Mouse (Mus musculus): ENCODE measurements around the gene Zfand2a.
A peak's percentile ranks its signal among the peaks of the same experiment; 100 is the strongest.

The Zfand2a gene

DNA sequence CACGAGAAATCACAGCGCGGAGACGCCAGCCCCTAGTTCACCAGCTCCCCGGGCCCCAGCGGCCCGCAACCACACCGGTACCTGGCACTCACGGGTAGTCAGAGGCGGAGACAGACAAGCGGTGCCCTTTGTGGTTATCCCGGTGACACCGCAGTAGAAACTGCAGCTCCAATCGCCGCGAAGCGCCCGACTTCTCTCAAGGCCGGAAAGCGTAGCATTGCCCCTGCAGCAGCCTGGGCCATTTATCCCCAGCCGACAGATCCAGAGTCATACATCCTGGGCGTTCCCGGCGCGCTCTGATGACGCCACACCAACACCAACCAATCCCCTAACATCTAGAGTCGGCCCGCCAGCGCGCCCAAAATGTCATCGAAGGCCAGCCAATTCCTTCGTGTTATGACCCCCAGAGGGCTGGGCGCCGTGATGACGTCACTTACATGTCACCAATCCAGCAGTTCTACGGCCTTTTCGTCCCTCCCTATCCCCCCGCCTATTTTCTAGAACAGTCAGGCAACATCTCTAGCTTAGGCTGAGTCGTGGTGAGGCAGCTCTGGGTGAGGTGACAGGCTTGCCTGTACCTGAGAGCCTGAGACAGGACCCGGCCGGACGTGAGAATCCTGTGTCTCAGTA is at the start of gene Zfand2a:
Gene Zfand2a (minus strand): TSS at position 365 of the 630 bp plus-strand sequence.
- DNase-seq (ENCODE audit: low read depth, low spot score), result peak; percentile 100

GRCm38 (mm10) chr5:139528851-139529250 is 44.5 kb upstream of the Zfand2a start:
- no peak for DNase-seq (ENCODE audit: low read depth, low spot score)

DNA sequence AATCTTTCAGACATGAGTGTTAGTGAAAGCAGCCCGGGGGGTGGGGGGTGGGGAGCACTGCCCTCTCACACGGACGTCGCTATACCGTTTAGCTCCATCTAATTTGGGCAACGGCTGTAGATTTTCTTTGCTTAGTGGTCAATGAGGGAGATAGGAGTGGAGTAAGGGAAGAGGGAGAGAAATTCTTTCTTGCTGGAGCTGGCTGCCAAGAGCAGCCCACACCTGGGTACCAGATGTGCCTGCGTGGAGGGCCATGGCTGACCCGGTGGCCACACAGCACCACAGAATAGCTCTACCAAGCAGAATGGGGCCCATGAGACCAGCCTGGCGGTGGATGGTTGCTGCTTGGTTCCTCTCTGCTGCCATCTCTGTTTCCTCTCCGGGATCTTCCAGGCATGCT is 37.6 kb upstream of the Zfand2a start:
- no peak for DNase-seq (ENCODE audit: low read depth, low spot score)

GRCm38 (mm10) chr5:139520069-139520834 is 35.9 kb upstream of the Zfand2a start:
- peak; percentile 51 for DNase-seq (ENCODE audit: low read depth, low spot score)

GRCm38 (mm10) chr5:139516281-139516680 is 31.9 kb upstream of the Zfand2a start:
- DNase-seq (ENCODE audit: low read depth, low spot score), result no peak

DNA sequence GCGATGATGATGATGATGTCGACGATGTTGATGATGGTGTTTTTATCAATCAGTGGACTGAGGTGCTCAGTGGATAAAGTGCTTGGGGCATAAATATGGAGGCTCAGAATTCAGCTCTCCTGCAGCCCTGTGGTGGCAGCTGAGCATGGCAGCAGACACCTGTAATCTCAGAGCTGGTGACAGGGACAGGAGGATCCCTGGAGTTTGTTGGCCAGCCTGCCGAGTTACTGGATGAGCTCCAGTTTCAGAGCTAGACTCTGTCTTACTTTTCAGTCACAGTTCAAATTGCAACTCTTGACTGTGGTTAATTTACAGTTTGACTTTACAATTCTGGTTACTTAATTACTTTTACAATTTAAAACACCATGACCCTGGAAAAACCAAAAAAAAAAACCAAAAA is 27.9 kb upstream of the Zfand2a start:
- no peak for DNase-seq (ENCODE audit: low read depth, low spot score)

DNA sequence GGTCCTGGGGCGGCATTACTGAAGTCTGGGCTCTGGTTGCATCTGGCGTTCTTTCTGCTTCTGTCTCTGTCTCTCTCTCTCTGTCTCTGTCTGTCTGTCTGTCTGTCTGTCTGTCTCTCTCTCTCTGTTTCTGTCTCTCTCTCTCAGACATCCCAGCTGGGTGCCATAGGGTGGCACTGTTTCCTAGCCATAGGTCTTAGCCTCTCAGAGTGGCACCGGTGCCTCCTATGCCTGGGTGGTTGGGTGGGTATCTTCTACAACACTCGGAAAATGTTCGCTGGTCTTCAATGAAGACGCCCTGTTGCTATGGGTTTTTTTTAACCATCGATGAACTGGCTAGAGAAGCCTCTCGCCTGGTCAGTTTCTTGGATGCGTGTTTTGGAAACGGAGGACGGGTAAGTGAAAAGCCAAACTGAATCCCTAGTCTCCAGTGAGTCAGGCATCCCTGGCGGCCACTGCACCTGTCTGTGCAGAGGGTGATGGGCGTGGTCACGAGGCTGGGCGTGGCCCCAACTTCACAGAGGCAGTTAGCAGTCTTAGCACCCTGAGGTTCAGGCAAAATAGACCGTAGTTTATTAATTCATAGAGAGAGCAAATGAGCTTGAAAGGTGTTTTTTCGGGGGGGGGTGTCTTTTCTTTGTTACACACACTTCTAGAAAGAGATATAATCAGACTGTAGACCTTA is 26.5 kb upstream of the Zfand2a start:
- DNase-seq (ENCODE audit: low read depth, low spot score), result peak; percentile 23

DNA sequence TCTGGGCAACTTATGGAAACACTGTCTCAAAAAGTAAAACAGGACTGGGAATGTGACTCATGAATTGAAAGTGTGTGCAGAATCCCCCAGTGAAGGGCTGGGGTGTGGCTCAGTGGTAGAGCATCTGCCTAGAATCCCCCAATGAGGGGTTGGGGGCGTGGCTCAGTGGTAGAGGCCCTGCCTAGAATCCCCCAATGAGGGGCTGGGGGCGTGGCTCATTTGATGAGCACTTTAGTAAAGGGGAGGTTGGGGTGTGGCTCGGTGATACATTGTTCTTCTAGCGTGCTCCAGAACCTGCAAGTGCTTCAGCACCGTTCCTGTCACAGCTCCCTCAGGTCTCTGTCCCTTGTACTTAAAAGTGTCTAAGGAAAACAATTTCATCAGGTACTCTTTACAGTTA is 21.9 kb upstream of the Zfand2a start:
- DNase-seq (ENCODE audit: low read depth, low spot score), result no peak

DNA sequence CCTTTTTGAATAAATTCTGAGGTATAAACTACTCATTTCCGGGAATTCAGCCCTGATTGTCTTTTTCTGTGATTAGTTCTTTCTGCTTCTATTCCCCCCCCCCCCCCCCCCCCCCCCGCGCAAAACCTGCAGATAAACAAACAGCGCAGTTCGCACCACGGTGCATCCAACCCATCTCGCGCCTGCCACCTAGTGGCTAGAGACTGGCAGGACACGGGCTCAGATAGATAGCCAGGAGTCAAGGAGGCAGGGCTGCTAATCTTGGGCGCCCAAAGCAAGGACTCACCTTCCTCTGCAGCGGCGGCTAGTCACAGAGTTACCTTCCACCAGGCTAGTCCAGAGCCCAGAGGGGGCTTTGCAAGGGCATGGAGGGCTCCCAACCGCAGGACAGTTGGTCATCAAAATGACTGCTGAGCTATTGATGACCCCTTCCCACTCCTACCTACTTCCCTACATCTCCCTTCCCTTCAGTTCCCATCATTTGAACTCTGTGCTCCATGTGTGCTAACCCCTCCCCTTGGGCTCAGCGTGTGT is 20.8 kb upstream of the Zfand2a start:
- DNase-seq (ENCODE audit: low read depth, low spot score), result peak; percentile 87

DNA sequence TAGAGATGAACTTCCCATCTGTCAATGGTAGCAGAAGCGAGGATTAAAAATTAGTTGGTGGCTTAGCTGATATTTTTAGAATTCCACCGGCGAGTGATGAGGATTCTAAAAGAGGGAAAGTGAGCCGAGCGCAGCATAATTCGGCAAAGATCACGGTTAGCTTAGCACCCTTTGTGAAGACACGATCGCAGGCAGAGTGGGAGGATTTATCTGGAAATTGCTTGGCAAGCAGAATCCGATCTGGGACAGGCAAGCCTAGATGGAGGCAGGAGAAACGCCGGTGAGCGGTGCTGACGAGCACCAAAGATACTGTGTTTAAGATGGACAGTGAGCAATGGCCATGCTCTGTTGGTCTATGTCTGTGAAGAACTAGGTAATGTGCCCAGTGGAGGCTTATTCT is 17.9 kb upstream of the Zfand2a start:
- peak; percentile 79 for DNase-seq (ENCODE audit: low read depth, low spot score)

DNA sequence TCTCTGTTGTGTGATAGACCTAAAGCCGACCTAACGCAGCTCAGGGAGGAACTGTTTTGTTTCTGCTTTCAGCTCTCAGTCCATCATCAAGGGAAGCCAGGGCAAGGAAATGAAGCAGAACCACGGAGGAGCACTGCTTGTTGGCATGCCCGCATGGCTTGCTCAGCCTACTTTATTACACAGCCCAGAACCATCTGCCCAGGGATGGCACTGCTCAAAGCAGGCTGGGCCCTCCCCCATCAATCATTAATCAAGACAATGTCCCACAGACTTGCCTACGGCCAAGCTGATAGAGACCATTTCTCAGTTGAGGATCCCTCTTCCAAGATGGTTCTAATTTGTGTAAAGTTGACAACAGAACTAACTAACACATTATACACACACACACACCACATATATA is 14.4 kb upstream of the Zfand2a start:
- DNase-seq (ENCODE audit: low read depth, low spot score), result no peak

DNA sequence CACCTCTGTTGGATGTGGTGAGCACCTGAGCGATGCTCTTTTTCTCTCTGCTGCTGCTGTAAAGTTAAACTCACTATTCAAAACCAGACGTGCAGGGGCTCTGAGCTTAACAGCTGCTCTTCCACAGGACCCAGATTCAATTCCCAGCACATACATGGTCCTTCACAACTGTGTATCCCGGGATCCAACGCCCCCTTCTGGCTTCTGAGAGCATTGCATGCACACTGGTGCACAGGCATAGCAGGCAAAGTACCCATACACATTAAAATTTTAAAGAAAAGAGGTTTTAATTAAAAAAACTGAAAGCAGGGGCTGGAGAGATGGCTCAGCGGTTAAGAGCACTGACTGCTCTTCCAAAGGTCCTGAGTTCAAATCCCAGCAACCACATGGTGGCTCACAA is 12.6 kb upstream of the Zfand2a start:
- no peak for DNase-seq (ENCODE audit: low read depth, low spot score)

GRCm38 (mm10) chr5:139495019-139495669 is 10.8 kb upstream of the Zfand2a start:
- DNase-seq (ENCODE audit: low read depth, low spot score), result peak; percentile 61

DNA sequence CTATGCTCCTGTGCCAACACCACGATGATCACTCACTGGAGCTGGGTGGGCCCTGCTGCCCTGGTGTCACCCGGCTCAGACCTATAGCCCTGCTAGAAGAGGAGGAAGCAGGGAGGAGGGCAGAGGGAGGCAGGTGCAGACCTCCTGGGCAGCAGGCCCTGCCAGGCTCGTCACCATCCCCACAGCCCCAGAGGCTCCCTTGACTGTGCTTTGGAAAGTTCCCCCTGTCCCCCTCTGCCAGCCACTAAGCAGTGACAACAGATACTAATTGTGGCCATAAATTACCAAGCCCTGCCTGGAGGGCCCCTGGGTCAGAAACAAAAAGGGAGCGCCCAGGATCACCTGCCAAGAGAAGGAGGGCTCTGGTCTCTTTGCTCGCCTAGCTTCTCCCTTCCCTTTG is 9.3 kb upstream of the Zfand2a start:
- no peak for DNase-seq (ENCODE audit: low read depth, low spot score)

DNA sequence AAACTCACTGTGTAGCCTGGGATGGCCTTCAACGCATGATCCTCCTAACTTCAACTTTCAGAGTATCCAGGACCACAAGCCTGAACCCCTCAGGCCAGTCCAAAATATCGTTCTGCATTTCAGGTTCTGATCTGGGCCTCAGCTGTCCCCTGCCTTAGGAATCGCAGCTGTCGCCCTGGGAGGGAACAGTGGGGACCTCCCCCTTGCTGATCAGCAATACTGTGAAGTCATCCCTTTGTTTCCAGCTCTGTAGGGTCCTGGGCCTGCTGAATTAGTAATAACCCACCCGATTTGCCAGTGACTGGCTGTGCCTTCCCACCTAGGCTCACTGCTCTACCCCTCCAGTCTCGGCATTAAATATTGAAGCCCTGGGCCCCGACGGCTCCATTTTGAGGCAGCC is 7.0 kb upstream of the Zfand2a start:
- no peak for DNase-seq (ENCODE audit: low read depth, low spot score)

- no peak for DNase-seq (ENCODE audit: low read depth, low spot score)
Observed at GRCm38 (mm10) chr5:139490131-139490530, 5.8 kb upstream of the Zfand2a start.

- no peak for DNase-seq (ENCODE audit: low read depth, low spot score)
Observed at GRCm38 (mm10) chr5:139483171-139483848, 1.0 kb downstream of the Zfand2a start.

GRCm38 (mm10) chr5:139480406-139480805 is 3.9 kb downstream of the Zfand2a start:
- no peak for DNase-seq (ENCODE audit: low read depth, low spot score)

DNA sequence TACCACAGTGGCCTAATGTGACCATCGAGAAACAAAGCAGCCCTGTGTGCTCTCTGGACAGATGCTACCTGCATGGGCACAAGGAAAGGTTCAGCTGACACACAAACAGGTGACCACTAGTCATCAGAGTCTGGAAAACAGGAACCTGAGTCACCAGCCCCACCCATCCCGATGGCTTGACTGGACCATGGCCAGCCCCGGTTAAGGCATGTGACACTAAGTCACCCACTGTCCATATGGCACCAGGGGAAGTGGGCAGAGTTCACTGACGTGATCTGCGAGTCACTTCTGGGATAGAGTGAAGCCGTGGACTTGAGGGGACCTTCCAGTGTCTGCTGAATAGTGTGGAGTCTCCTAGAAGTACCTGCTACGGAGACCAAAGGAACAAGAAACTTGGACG is 5.3 kb downstream of the Zfand2a start:
- DNase-seq (ENCODE audit: low read depth, low spot score), result no peak

GRCm38 (mm10) chr5:139474741-139475140 is 9.6 kb downstream of the Zfand2a start:
- DNase-seq (ENCODE audit: low read depth, low spot score), result peak; percentile 84

GRCm38 (mm10) chr5:139467998-139468397 is 16.4 kb downstream of the Zfand2a start:
- peak; percentile 79 for DNase-seq (ENCODE audit: low read depth, low spot score)

Data from brain, adult 2 months (tissue).